Mouse (Mus musculus) activated CD4-positive, CD25-positive, alpha-beta regulatory T cell (primary cell): ENCODE data around the gene Cyp2j13. TPM values are rescaled to one million over a fixed set of nuclear protein-coding genes. Genes with fewer than 3 reads are reported as not detected.

ENCODE experiments used
- polyA plus RNA-seq, 2 experiments: library from polyadenylated mRNA; unstranded; fragments of 100-300 nt; shearing (Covaris generic); gene quantifications; one replicate each; pipeline ENCODE4 v1.2.1; 2017

The Cyp2j13 gene
- polyA plus RNA-seq, result not detected

DNA sequence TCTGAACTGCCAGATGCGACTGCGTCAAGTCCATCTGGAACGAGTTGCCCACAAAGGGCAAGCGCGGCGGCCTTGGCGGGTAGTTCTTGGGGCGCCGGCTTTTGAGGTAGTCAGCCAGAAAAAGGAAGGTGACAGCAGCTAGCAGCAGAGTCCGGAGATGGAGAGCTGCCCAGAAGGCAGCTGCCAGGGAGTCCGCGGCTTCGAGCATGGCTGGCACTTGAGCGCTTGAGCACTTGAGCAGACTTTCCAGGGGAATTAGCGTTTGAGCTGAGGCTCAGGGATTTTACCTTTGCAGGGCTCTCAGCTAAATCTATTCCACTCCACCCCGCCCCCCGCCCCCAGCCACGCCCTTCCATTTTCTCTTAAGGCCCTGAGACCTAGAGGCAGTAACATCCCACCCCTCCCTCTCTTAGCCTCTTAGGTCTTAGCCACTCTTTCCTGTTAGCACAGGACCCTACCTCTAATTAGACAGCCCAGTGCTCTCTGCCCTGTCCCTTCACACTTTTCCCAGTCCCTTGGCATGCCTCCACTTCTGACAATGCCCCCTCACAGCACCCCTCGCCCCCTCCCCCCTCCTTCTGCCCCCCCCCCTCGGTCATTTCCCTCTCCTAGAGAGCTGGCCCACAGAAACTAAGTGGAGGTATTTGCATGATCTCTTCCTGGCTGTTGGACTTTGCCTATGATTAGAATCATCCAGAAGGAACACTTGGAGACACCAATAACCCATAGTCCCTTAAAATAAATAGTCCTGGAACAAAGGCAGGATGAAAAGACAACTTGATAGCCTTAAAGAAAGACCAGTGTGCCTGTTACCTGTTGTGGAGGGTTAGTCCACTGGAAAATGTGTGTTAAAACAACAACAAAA, at the start of gene Cyp2j13:
Gene Cyp2j13 (minus strand): TSS at position 286 of the 865 bp plus-strand sequence.

Other genes starting within 250 kb of the Cyp2j13 start
- gene Hook1, start 110.3 kb downstream of the Cyp2j13 start, polyA plus RNA-seq, result 10 to 100 TPM; 12.4 to 18.4 TPM
- not detected for gene Cyp2j12, start 63.6 kb upstream of the Cyp2j13 start, polyA plus RNA-seq
- under 1 TPM in 1 of 2 experiments, not detected in 1; 0.17 TPM for gene Cyp2j7, start 159.1 kb upstream of the Cyp2j13 start, polyA plus RNA-seq